Mouse (Mus musculus) forebrain, postnatal 0 days (tissue): Measurements from ENCODE around the gene Triobp. TPM values are rescaled to one million over a fixed set of nuclear protein-coding genes. Genes with fewer than 3 reads are reported as not detected.

Source experiments
- ATAC-seq: fragments of 200-750 bp; cut with Nextera tagmentation; 2 replicates; pipeline ENCODE4 v1.8.0; 2017; ENCODE audit warnings: mild to moderate bottlenecking, moderate library complexity
- DNase-seq: peaks from one replicate; pipeline ENCODE4 v3.0.0-alpha.2; 2015
- H3K27ac ChIP-seq: fragments of 300-500 bp; sonication (generic); 2 replicates; pipeline ENCODE4 v1.5.1; 2014; ENCODE audit warnings: low read depth, mild to moderate bottlenecking, antibody characterized with exemption, low read length, moderate library complexity, mixed read lengths
- H3K27me3 ChIP-seq: fragments of 300-500 bp; sonication (generic); 2 replicates; pipeline ENCODE4 v1.6.1; 2014; ENCODE audit warnings: mild to moderate bottlenecking, low read length, mixed read lengths; ENCODE audit not compliant: insufficient read depth
- H3K36me3 ChIP-seq: fragments of 300-500 bp; sonication (generic); 2 replicates; pipeline ENCODE4 v1.6.1; 2014; ENCODE audit warnings: mild to moderate bottlenecking, moderate library complexity; ENCODE audit not compliant: insufficient read depth
- H3K4me1 ChIP-seq: fragments of 300-500 bp; sonication (generic); 2 replicates; pipeline ENCODE4 v1.6.1; 2014; ENCODE audit warnings: antibody characterized with exemption; ENCODE audit not compliant: insufficient read depth
- H3K4me2 ChIP-seq: fragments of 300-500 bp; sonication (generic); 2 replicates; pipeline ENCODE4 v1.6.1; 2014; ENCODE audit warnings: low read depth, mild to moderate bottlenecking, moderate library complexity
- H3K4me3 ChIP-seq: fragments of 300-500 bp; sonication (generic); 2 replicates; pipeline ENCODE4 v1.5.1; 2014; ENCODE audit warnings: low read depth, low read length, mixed read lengths
- H3K9ac ChIP-seq: fragments of 300-500 bp; sonication (generic); 2 replicates; pipeline ENCODE4 v1.6.1; 2014; ENCODE audit warnings: mild to moderate bottlenecking
- H3K9me3 ChIP-seq: fragments of 300-500 bp; sonication (generic); 2 replicates; pipeline ENCODE4 v1.6.1; 2016; ENCODE audit warnings: low read length
- CTCF ChIP-seq: sonication (generic); IDR thresholded peaks from 2 replicates; pipeline ENCODE4 v1.5.1; 2016; ENCODE audit warnings: antibody characterized with exemption, control low read depth, low read depth
- WGBS: fragments of 180-500 bp; shearing (Covaris S2); extraction: QIAGEN DNeasy Blood & Tissue Kit; methylation state at CpG from one replicate; pipeline ENCODE4 v1.1.7; 2014; 5-methylcytosine and 5-hydroxymethylcytosine counted together
- polyA plus RNA-seq: library from polyadenylated mRNA; unstranded; fragments of >200 nt; fragmentation: Nextera tagmentation; extraction: Ambion mirVana; gene quantifications from 2 replicates; pipeline ENCODE4 v1.2.1, GENCODE M21; 2015
- total RNA-seq: library from RNA; depleted of rRNA; stranded (reverse); fragments of >200 nt; gene quantifications from 2 replicates; pipeline ENCODE4 v1.2.3, GENCODE M21; 2014

The Triobp gene
- total and polyA plus RNA-seq, 2 experiments from 2014 or later: 30.5 to 36.7 TPM

- Histone ChIP-seq H3K4me1 (no peaks in the 10 kb centered on the region), H3K27me3 (no peaks in the 10 kb centered on the region), H3K27ac (no peak overlapping the region), H3K36me3 (peaks cover 63% of the 10 kb centered on the region), H3K4me3 (no peak overlapping the region), H3K9me3 (no peaks in the 10 kb centered on the region), H3K4me2 (no peak overlapping the region), H3K9ac (no peak overlapping the region)
- no peak for TF ChIP-seq CTCF
- DNase-seq (no peak), ATAC-seq (no peak)
- WGBS: 66% methylated on average over 8 of the region's 8 CpGs
Measured at GRCm38 (mm10) chr15:78998348-78998747, 50.8 kb downstream of the Triobp start.

GRCm38 (mm10) chr15:78999586-78999985 is 52.1 kb downstream of the Triobp start:
- no peak for ATAC-seq

GRCm38 (mm10) chr15:79000357-79000791 is 52.9 kb downstream of the Triobp start:
- 81% methylated on average over 7 of the region's 7 CpGs for WGBS
- peaks cover 65% of the 10 kb centered on the region for H3K36me3 ChIP-seq
- no peaks in the 10 kb centered on the region for H3K27me3 ChIP-seq
- TF ChIP-seq CTCF: no peak
- no peaks in the 10 kb centered on the region for H3K9me3 ChIP-seq
- no peak overlapping the region for H3K27ac ChIP-seq
- H3K4me3 ChIP-seq: no peak overlapping the region
- no peak for DNase-seq
- ATAC-seq: no peak
- no peaks in the 10 kb centered on the region for H3K4me1 ChIP-seq
- H3K4me2 ChIP-seq: no peak overlapping the region
- H3K9ac ChIP-seq: no peak overlapping the region

More at GRCm38 (mm10) chr15:78999586-78999985, 52.1 kb downstream of the Triobp start:
- Histone ChIP-seq H3K4me3 (no peak overlapping the region), H3K36me3 (peaks cover 63% of the 10 kb centered on the region), H3K4me2 (no peak overlapping the region), H3K27me3 (no peaks in the 10 kb centered on the region), H3K4me1 (no peaks in the 10 kb centered on the region), H3K27ac (no peak overlapping the region), H3K9ac (no peak overlapping the region), H3K9me3 (no peaks in the 10 kb centered on the region)
- no peak for TF ChIP-seq CTCF
- 88% methylated on average over 11 of the region's 11 CpGs for WGBS
- no peak for DNase-seq

- H3K27me3 ChIP-seq: no peaks in the 10 kb centered on the region
- H3K27ac ChIP-seq: no peak overlapping the region
- H3K4me2 ChIP-seq: no peak overlapping the region
- DNase-seq: no peak
- no peak overlapping the region for H3K9ac ChIP-seq
- no peak for ATAC-seq
- H3K4me3 ChIP-seq: no peak overlapping the region
- H3K4me1 ChIP-seq: no peaks in the 10 kb centered on the region
- no peaks in the 10 kb centered on the region for H3K9me3 ChIP-seq
- peaks cover 71% of the 10 kb centered on the region for H3K36me3 ChIP-seq
- 91% methylated on average over 5 of the region's 5 CpGs for WGBS
- no peak for TF ChIP-seq CTCF
Measured at GRCm38 (mm10) chr15:79001559-79001958, 54.0 kb downstream of the Triobp start.

GRCm38 (mm10) chr15:79002036-79002435 is 54.5 kb downstream of the Triobp start:
- DNase-seq: no peak
- H3K9ac ChIP-seq: no peak overlapping the region
- WGBS: 52% methylated on average over 19 of the region's 19 CpGs
- no peaks in the 10 kb centered on the region for H3K27me3 ChIP-seq
- ATAC-seq: no peak
- H3K4me1 ChIP-seq: no peaks in the 10 kb centered on the region
- H3K36me3 ChIP-seq: peaks cover 75% of the 10 kb centered on the region
- H3K4me3 ChIP-seq: no peak overlapping the region
- no peak overlapping the region for H3K4me2 ChIP-seq
- TF ChIP-seq CTCF: no peak
- H3K27ac ChIP-seq: no peak overlapping the region
- H3K9me3 ChIP-seq: no peaks in the 10 kb centered on the region

GRCm38 (mm10) chr15:79003079-79003478 is 55.6 kb downstream of the Triobp start:
- H3K9me3 ChIP-seq: no peaks in the 10 kb centered on the region
- H3K9ac ChIP-seq: no peak overlapping the region
- no peak overlapping the region for H3K4me2 ChIP-seq
- no peak for DNase-seq
- TF ChIP-seq CTCF: no peak
- H3K4me1 ChIP-seq: no peaks in the 10 kb centered on the region
- H3K4me3 ChIP-seq: no peak overlapping the region
- ATAC-seq: no peak
- 91% methylated on average over 3 of the region's 3 CpGs for WGBS
- H3K27me3 ChIP-seq: no peaks in the 10 kb centered on the region
- H3K27ac ChIP-seq: no peak overlapping the region
- H3K36me3 ChIP-seq: peaks cover 77% of the 10 kb centered on the region

- Histone ChIP-seq H3K4me2 (no peak overlapping the region), H3K27ac (no peak overlapping the region), H3K36me3 (peaks cover 71% of the 10 kb centered on the region), H3K4me3 (no peak overlapping the region), H3K9ac (no peak overlapping the region), H3K9me3 (no peaks in the 10 kb centered on the region), H3K4me1 (no peaks in the 10 kb centered on the region), H3K27me3 (no peaks in the 10 kb centered on the region)
- WGBS: 85% methylated on average over 9 of the region's 9 CpGs
- TF ChIP-seq CTCF: no peak
- ATAC-seq (no peak), DNase-seq (no peak)
Measured at GRCm38 (mm10) chr15:79005581-79005980, 58.1 kb downstream of the Triobp start.
